Mouse (Mus musculus) myocyte (in vitro differentiated cells): ENCODE measurements at regions not wholly inside any gene's neighbourhood (a gene's known extent, or its start where the extent isn't known, plus 50 kb on each side); places are given as distances from the start of the nearest gene placed in this dataset.

Experiments used
- E2F4 ChIP-seq: IDR thresholded peaks from one replicate; pipeline ENCODE4 v1.6.1; 2011; ENCODE audit warnings: mild to moderate bottlenecking, control low read depth, moderate library complexity; ENCODE audit not compliant: insufficient read depth
- MYOD1 ChIP-seq, 3 experiments: IDR thresholded peaks; one replicate each; pipeline ENCODE4 v1.6.1; 2011; ENCODE audit warnings: control low read depth in 2 of 3, low read depth in 2 of 3, mild to moderate bottlenecking in 2 of 3, moderate library complexity in 1 of 3; ENCODE audit not compliant: insufficient read length in 2 of 3, control insufficient read depth in 1 of 3
- POLR2A ChIP-seq: IDR thresholded peaks from one replicate; pipeline ENCODE4 v1.6.1; 2011; ENCODE audit warnings: low read depth, mild to moderate bottlenecking, control low read depth, moderate library complexity; ENCODE audit not compliant: insufficient read length

- no peak for TF ChIP-seq POLR2A
- no peak for TF ChIP-seq MYOD1 (IDR thresholded peaks at IDR 0.05; ENCODE audit: control insufficient read depth in 1 of 3, insufficient read length in 2 of 3, low read depth in 2 of 3)
- TF ChIP-seq E2F4: no peak
These were observed 112.3 kb upstream of the Slc22a22 start for GRCm38 (mm10) chr15:57589404-57590377.
